Mouse (Mus musculus) CH12.LX (cell line): Measurements from ENCODE around the gene Tspan9.

Experiments used
- CTCF ChIP-seq, 2 experiments: IDR thresholded peaks in 1 of 2; conservative IDR thresholded peaks in 1 of 2; 2 replicates each; pipeline ENCODE4 v1.5.1; 2011 to 2012; ENCODE audit warnings: low read depth in 2 of 2, low read length in 2 of 2, improper control_type of control experiment in 1 of 2, inconsistent platforms in 1 of 2, mild to moderate bottlenecking in 1 of 2, moderate library complexity in 1 of 2
- EP300 ChIP-seq: IDR thresholded peaks from 2 replicates; pipeline ENCODE4 v1.6.1; 2011; ENCODE audit warnings: low read length, improper control_type of control experiment
- HCFC1 ChIP-seq: IDR thresholded peaks from 2 replicates; pipeline ENCODE4 v1.6.1; 2012; ENCODE audit warnings: low read depth, mild to moderate bottlenecking, inconsistent platforms, low read length, improper control_type of control experiment
- JUND ChIP-seq: conservative IDR thresholded peaks from 2 replicates; pipeline ENCODE4 v1.6.1; 2011; ENCODE audit warnings: low read depth, low read length, improper control_type of control experiment
- MAZ ChIP-seq: IDR thresholded peaks from 2 replicates; pipeline ENCODE4 v1.6.1; 2012; ENCODE audit warnings: low read depth, mild to moderate bottlenecking, inconsistent platforms, low read length, improper control_type of control experiment, moderate library complexity
- NRF1 ChIP-seq: IDR thresholded peaks from 2 replicates; pipeline ENCODE4 v1.6.1; 2014; ENCODE audit warnings: low read depth, mild to moderate bottlenecking, inconsistent platforms, low read length, improper control_type of control experiment, moderate library complexity
- POLR2A ChIP-seq: IDR thresholded peaks from 2 replicates; pipeline ENCODE4 v1.6.1; 2011; ENCODE audit warnings: low read depth, mild to moderate bottlenecking, improper control_type of control experiment, low read length
- POLR2AphosphoS2 ChIP-seq: IDR thresholded peaks from 2 replicates; pipeline ENCODE4 v1.6.1; 2011; ENCODE audit warnings: low read depth, low read length, improper control_type of control experiment
- UBTF ChIP-seq: IDR thresholded peaks from 2 replicates; pipeline ENCODE4 v1.6.1; 2012; ENCODE audit warnings: low read depth, mild to moderate bottlenecking, inconsistent platforms, low read length, improper control_type of control experiment, moderate library complexity
- ZC3H11A ChIP-seq: IDR thresholded peaks from 2 replicates; pipeline ENCODE4 v1.6.1; 2012; ENCODE audit warnings: low read depth, mild to moderate bottlenecking, inconsistent platforms, low read length, improper control_type of control experiment

- TF ChIP-seq UBTF (no peak), EP300 (no peak), POLR2AphosphoS2 (no peak), HCFC1 (no peak), CTCF (conservative IDR thresholded peaks at IDR 0.05 in 1 of 2, IDR thresholded peaks at IDR 0.05 in 1 of 2; ENCODE audit: low read depth in 2 of 2, low read length in 2 of 2) (no peak), POLR2A (no peak), JUND (no peak), MAZ (no peak), NRF1 (no peak), ZC3H11A (no peak)
Observed at GRCm38 (mm10) chr6:127999118-127999517, 144.3 kb downstream of the Tspan9 start.
